Mouse (Mus musculus): ENCODE data around the gene Crybg2.

The Crybg2 gene

DNA sequence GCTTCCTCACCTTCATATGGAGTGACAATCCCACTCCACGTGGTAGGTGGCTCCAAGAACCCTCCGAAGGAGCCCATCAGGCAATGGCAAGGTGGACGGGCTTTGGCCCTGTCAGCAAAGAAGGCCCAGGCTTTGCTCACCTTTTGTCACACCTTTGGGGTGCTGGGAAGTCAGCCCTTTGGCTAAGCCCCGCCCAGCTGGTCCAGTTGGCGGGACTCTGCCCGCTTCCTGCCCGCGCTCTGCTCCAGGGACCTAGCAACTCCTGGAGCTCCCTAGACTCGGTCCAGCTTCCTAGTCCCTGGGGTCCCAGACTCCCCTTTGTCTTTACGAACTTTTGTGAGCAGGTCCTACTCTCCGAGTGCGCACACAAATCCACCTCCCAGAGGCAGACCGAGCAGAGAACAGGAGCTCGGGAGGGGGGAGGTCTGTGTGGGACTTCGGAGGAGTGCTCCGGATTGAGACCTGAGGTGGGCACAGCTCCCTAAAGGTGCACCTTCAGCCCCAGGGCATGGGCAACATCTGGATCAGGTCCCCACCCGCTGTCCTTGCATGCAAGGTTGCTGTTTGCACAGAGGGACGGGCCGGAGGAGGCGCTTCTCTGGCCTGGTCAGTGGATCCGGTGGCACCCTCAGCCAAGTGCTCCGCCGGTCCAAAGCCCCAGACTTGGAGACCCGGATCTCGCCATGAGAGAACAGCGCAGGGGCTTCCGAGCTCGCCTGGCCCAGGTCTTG is at the start of gene Crybg2:
Gene Crybg2, plus strand, starts transcription at position 681 of the 731 bp plus-strand sequence.
- in situ Hi-C loops (cut with MboI; ENCODE audit: low sequenced_read_pairs) = no loop called here

DNA sequence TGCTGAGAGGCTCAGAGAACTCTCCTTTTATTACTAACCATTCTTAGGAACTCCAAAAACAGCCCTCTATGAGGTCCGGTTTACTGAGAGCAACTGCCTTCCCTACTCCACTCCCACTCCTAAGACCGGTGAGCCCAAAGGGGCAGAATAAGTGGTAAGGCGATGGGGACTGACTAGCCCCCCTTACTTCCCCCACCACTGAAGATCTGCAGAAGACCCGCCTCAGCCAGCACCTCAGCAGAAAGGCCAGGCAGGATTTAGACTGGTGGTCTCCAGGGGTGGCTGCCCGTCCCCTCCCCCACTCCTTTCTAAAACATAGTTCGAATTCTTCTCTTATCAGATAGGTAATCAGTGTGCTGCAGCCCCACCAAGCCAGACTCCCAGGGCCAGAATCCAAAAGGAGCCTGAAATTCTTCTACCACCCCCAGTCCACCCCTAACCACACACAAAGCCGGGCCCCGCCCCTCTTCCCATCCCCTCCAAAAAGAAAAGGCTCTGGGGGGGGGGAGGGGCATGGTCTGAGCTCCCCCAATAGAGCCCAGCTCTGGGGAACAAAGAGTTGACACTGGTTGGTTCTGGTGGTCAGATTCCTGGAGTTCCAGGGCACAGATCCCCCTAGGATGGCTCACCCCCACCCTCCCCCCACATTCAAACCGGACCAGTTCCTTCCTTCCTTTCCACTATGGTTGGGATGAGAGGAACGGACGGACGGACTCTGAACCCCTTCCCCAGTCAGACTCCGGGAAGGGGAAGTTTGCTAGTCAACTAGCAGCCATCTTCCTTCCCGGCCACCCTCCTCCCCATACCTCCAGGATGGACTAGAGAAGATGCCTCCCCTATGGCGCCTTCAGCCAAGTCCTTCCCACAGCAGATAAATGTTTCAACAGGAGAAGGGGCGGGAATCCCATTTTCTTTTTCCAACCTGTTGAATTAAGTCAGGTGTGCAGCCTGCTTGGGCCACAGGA is 48.9 kb upstream of the Crybg2 start:
- in situ Hi-C loops (cut with MboI; ENCODE audit: low sequenced_read_pairs) = no loop called here

DNA sequence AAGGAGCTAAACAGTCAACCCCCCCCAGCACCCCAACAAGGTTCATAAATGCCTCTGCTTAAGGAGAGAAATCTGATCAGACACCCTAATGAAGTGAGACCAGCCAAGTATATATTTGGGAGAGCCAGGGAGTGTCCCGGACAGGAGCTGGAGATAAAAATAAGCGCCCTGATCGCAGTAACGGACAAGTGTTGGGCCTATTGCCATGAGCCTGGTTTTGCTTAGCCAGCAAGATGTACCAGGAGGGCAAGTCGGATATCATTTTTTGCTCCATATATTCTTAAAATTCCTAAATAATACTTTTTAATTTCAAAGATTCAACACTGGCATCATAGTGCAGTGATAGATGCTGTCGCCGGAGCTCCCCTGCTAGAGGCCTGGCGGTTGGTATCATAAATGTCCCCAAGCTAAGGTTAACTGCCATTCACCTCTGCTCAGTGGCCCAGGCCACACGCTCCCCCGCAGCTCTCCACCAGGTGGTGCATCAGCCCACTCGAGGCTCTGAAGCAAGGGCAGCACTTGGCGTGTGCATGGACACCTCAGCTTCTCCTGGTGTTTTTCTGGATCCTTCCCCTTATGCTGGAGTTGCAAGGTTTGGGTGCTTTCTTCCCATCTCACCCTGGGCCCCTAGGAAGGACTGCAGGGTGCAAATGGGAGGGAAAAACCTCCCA is 47.6 kb upstream of the Crybg2 start:
- in situ Hi-C loops (cut with MboI; ENCODE audit: low sequenced_read_pairs) = no loop called here

- in situ Hi-C loops (cut with MboI; ENCODE audit: low sequenced_read_pairs) = no loop called here
Observed at GRCm38 (mm10) chr4:134016208-134016607, 44.4 kb upstream of the Crybg2 start.

GRCm38 (mm10) chr4:134016767-134017166 is 43.8 kb upstream of the Crybg2 start:
- in situ Hi-C loops (cut with MboI; ENCODE audit: low sequenced_read_pairs) = no loop called here

- in situ Hi-C loops (cut with MboI; ENCODE audit: low sequenced_read_pairs) = no loop called here
Observed at GRCm38 (mm10) chr4:134017201-134017865, 43.3 kb upstream of the Crybg2 start.

- in situ Hi-C loops (cut with MboI; ENCODE audit: low sequenced_read_pairs) = no loop called here
Observed at GRCm38 (mm10) chr4:134018038-134018778, 42.4 kb upstream of the Crybg2 start.

DNA sequence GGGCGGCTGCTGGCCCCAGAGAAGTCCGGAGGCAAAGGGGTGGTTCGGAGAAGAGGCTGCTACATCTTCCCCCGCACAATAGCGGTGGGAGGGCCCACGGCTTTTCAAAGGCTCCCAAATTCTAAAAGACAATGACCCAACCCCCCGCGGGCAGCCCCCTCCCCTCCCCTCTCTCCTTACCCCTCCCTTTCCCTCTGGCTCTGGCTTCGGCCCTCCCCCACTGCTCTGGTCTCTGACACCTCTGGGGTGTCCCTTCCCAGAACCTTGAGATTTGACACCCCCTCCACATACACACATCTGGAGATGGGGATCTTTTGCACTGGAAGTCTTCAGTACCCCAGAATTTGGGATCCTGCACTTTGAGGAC is 41.9 kb upstream of the Crybg2 start, which contains the start of gene Lin28a:
Gene Lin28a, minus strand, starts transcription at position 63 of the 367 bp plus-strand sequence.
- in situ Hi-C loops (cut with MboI; ENCODE audit: low sequenced_read_pairs) = no loop called here

DNA sequence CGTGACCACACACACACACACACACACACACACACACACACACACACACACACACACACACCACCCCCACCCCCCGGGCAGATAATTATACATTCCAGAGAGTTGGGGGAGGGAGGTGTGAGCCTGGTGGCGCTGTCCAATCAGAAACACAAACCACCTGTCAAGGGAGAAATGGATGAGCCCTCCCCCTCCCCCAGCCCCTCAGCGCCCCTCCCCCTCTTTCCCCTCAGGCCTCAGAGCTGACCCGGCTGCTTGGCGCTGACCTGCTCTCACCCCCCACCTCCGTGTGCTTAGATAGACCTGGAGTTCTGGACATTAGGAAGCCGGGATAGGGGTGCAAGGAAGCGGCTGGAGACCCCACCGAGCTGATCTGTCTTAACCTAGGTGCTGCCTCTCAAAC is 41.4 kb upstream of the Crybg2 start:
- in situ Hi-C loops (cut with MboI; ENCODE audit: low sequenced_read_pairs) = no loop called here

GRCm38 (mm10) chr4:134019641-134020351 is 40.8 kb upstream of the Crybg2 start:
- in situ Hi-C loops (cut with MboI; ENCODE audit: low sequenced_read_pairs) = no loop called here

DNA sequence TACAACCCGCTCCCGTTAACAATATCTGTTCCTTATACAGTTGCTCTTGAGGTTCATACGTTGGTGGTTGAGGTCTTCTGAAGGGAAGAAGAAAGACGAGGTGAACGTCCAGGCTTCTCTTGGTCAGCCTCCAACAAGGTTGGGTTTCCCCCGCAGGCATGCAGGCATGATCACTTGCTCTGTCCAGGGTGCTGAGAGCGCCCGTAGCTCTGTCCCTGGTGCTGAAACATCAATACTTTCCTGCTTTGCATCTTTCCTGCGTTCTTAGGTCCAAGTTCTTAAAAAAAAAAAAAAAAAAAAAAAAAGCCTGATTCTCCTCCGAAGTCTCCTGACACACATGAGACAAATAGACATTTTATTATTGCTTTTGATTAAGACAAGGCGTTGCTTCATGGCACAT is 40.0 kb upstream of the Crybg2 start:
- in situ Hi-C loops (cut with MboI; ENCODE audit: low sequenced_read_pairs) = no loop called here

- in situ Hi-C loops (cut with MboI; ENCODE audit: low sequenced_read_pairs) = no loop called here
Observed at GRCm38 (mm10) chr4:134025802-134026201, 34.8 kb upstream of the Crybg2 start.

DNA sequence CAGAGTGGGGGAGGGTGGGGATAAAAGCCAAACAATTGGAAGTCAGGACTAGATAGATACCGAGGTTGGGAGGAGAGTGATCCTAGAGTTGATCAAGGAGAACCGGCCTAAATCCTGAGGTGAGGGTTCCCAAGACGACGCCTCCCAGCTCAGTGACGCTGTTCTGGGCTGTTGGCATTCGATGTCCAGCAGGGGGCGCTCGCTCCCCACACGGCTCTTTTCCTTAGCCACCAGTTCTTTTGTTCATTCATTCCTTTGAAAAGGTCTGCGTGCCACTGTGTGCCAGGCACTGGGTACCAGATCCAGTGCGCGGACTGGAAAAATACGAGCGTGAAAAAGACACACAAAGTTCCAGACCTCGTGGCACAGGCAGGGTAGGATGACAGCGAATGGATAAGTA is 24.7 kb upstream of the Crybg2 start:
- in situ Hi-C loops (cut with MboI; ENCODE audit: low sequenced_read_pairs) = no loop called here

DNA sequence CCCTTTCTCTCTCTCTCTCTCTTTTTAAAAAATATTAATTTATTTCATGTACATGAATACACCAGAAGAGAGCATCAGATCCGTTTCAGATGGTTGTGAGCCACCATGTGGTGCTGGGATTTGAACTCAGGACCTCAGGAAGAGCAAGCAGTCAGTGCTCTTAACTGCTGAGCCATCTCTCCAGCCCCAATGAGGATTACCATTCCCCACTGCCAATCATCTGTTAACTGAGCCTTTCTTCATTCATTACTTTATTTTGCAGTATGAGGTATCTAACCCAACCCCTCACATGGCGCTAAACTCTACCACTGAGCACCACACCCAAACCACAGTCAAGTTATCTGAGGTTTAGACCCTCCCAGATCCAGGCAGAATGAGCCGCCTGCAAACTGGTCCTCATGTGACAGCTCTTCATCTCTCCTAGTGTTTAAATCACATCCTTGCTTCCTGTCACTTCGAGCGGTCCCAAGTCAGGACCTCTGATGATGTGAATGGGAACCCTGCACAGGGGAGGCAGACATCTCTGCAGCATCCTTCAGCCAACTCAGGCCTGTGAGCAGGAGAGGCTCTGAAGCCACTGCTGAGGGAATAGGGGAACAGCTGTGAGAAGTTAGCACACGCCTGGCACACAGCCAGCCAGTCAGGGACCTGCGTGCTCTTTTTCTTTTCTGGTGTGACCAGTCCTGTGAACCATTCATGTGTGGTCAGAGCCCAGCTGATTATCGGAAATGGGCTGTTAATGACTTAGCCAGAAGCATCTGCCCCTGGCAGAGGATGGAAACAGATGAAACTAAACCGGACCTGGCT is 19.1 kb upstream of the Crybg2 start:
- in situ Hi-C loops (cut with MboI; ENCODE audit: low sequenced_read_pairs) = no loop called here

DNA sequence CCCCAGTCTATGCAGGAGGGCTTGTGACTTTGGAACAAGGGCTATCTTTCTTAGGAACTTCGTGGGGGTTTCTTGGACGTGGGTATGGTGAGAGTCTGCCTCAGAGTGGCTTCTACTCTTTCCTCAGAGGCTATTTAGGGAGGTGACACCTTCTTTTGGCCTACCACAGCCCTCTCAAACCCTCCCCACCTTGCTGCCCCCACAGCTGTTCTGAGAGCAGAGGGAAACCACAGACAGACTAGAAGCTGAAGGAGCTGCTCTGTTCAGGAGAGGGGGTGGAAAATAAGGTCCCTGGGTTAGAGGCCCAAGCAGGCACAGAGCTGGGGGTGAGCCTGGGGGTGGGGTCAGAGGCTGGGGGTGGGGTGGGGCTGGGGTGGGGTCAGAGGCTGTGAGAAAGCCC is 17.6 kb upstream of the Crybg2 start:
- in situ Hi-C loops (cut with MboI; ENCODE audit: low sequenced_read_pairs) = no loop called here

DNA sequence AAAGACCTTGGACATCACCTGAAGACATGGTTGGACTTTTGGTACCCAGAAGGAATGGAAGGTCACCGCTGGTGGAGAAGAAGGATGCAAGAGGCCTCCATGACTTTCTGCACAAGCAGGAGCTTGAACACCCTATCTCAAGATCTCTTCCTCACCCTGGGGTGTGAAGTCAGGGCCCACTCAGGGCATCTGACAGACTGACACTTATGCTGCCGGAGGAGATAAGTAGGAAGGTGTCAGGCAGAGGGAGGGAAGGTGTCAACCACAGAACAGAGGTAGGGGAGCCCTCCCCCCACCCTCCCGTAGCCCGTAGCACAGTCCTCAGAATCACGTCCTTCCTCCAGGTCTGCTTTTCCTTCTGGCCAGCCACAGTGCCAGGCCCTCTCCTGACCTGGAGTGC is 13.0 kb upstream of the Crybg2 start:
- in situ Hi-C loops (cut with MboI; ENCODE audit: low sequenced_read_pairs) = no loop called here

GRCm38 (mm10) chr4:134051912-134052311 is 8.7 kb upstream of the Crybg2 start:
- in situ Hi-C loops (cut with MboI; ENCODE audit: low sequenced_read_pairs) = no loop called here

- in situ Hi-C loops (cut with MboI; ENCODE audit: low sequenced_read_pairs) = no loop called here
Observed at GRCm38 (mm10) chr4:134052560-134052959, 8.1 kb upstream of the Crybg2 start.

- in situ Hi-C loops (cut with MboI; ENCODE audit: low sequenced_read_pairs) = no loop called here
Observed at GRCm38 (mm10) chr4:134053538-134053937, 7.1 kb upstream of the Crybg2 start, which contains the start of gene Zfp683. TSS of gene Zfp683 (plus strand) at chr4:134053838.

Measured in CH12F3 (cell line).